Mouse (Mus musculus) embryonic fibroblast, embryonic 13.5 days (primary cell): ENCODE measurements around the gene Klk1b27. TPM values are rescaled to one million over a fixed set of nuclear protein-coding genes. Genes with fewer than 3 reads are reported as not detected.
"Not testable (repeated sequence)": the region's sequence is repeated elsewhere in the genome, so short reads cannot be mapped to it uniquely, and the experiment has no call there.

Experiments used
- H3K27ac ChIP-seq: 2 replicates; pipeline ENCODE4 v1.5.1; 2012; ENCODE audit warnings: low read length, control low read depth, inconsistent platforms; ENCODE audit not compliant: insufficient read depth
- H3K4me1 ChIP-seq: 2 replicates; pipeline ENCODE4 v1.6.1; 2011; ENCODE audit warnings: low read length; ENCODE audit not compliant: control insufficient read depth, insufficient read depth
- H3K4me3 ChIP-seq: 2 replicates; pipeline ENCODE4 v1.5.1; 2011; ENCODE audit warnings: mild to moderate bottlenecking, control low read depth, low read length; ENCODE audit not compliant: insufficient read depth
- CTCF ChIP-seq: IDR thresholded peaks from 2 replicates; pipeline ENCODE4 v1.5.1; 2011; ENCODE audit warnings: mild to moderate bottlenecking, control low read depth, low read length, moderate library complexity, borderline replicate concordance; ENCODE audit not compliant: insufficient read depth
- POLR2A ChIP-seq: IDR thresholded peaks from 2 replicates; pipeline ENCODE4 v1.6.1; 2011; ENCODE audit warnings: low read depth, mild to moderate bottlenecking, control low read depth, low read length, moderate library complexity
- polyA plus RNA-seq: library from polyadenylated mRNA; stranded (reverse); fragments of >200 nt; gene quantifications from 2 replicates; pipeline ENCODE4 v1.2.4, GENCODE M21; 2011; ENCODE audit warnings: low read depth; ENCODE audit not compliant: missing spikeins, insufficient read length

Gene Klk1b27
- not detected in 2 replicates for polyA plus RNA-seq

- not testable (repeated sequence) for H3K4me3 ChIP-seq, H3K4me1 ChIP-seq, H3K27ac ChIP-seq
Measured at GRCm38 (mm10) chr7:44051990-44052389, at the start of gene Klk1b27. Gene Klk1b27 (plus strand): TSS chr7:44052290.

DNA sequence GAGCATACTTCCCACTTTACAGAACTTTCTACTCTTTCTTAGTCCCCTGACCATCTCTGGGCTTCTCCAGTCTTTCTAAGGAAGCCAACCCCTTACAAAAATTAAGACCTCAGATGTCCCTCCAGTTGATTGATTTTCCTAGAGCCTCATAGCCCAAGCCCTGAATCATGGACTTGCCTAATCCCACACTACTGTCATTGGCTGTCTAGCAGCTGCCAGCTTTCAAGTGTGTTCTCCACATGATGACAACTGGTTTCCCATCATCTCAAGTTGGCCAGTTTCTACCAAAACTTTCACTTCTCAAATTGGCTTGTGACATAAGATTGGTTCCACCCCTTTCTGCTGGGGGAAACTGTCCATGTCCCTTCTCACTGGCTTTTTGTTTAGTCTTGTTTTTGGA, 47.2 kb upstream of the Klk1b27 start:
- Histone ChIP-seq H3K4me3 (no peak overlapping the region), H3K27ac (no peak overlapping the region), H3K4me1 (no peaks in the 10 kb centered on the region)
- TF ChIP-seq POLR2A: no peak
- no peak for TF ChIP-seq CTCF

DNA sequence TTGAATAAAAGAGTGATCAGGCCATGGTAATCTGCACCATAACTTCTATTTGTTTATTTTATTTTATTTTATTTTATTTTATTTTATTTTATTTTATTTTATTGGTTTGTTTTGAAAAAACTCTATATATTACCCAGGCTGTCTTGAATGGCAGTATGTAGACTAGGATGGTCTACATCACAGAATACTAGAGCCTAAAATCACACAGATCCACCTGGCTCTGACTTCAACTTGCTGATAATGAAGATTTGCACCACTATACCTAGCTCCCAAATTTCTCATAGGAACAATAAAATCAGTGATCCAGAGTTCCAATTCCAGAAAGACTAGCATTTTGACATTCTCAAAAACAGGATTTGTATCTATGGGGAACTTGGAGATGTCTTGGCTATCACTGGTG, 40.2 kb upstream of the Klk1b27 start, which contains the start of gene Klk1b26:
Gene Klk1b26 (plus strand): TSS at position 301 of the 400 bp plus-strand sequence.
- not testable (repeated sequence) for H3K4me1 ChIP-seq, H3K4me3 ChIP-seq, H3K27ac ChIP-seq

- H3K4me1 ChIP-seq, H3K4me3 ChIP-seq, H3K27ac ChIP-seq: not testable (repeated sequence)
Measured at GRCm38 (mm10) chr7:44014666-44015065, 37.4 kb upstream of the Klk1b27 start.

DNA sequence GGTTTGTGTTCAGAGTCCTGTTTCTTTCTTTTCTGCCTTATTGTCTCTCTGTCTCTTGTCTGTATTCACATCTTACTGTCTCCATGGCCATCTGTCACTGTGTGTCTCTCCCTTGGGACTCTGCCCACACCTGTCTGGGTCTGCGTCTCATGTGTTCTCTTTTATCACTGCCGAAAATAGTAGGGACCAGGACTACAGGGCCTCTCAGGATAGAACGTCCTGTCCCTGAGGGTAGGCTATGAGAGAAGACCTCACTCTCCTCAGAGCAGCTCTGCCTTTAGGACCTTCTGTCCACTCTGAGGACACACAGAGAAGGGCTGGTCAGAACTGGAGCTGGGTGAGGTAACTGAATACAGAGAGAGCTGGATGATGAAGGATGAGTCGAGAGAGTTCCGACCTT, 37.0 kb upstream of the Klk1b27 start:
- TF ChIP-seq POLR2A: no peak
- TF ChIP-seq CTCF: no peak
- Histone ChIP-seq H3K4me1 (no peaks in the 10 kb centered on the region), H3K4me3 (no peak overlapping the region), H3K27ac (no peak overlapping the region)

GRCm38 (mm10) chr7:44072117-44072516, 20.0 kb downstream of the Klk1b27 start:
- no peak overlapping the region for H3K4me3 ChIP-seq
- H3K4me1 ChIP-seq: no peaks in the 10 kb centered on the region
- no peak overlapping the region for H3K27ac ChIP-seq
- no peak for TF ChIP-seq POLR2A
- no peak for TF ChIP-seq CTCF

DNA sequence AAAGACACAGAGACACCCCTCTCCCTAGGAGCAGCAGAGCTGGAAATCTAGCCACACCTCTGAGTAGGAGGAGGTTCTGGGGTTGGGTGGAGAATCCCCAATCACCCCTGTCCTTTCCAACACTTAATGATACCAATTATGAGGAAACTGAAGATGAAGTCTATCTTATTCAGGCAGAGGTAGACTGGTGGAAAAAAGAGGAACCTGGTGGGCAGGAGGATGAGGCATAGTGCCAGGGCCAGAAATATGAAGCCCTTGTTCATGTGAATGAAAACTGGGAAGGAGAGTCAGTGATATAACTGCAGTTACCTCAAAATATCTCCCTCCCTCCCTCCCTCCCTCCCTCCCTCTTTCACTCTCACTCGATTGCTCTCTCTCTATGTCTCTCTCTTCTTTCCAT, 25.6 kb downstream of the Klk1b27 start:
- no peak overlapping the region for H3K4me3 ChIP-seq
- H3K4me1 ChIP-seq: no peaks in the 10 kb centered on the region
- TF ChIP-seq POLR2A: no peak
- no peak for TF ChIP-seq CTCF
- no peak overlapping the region for H3K27ac ChIP-seq

DNA sequence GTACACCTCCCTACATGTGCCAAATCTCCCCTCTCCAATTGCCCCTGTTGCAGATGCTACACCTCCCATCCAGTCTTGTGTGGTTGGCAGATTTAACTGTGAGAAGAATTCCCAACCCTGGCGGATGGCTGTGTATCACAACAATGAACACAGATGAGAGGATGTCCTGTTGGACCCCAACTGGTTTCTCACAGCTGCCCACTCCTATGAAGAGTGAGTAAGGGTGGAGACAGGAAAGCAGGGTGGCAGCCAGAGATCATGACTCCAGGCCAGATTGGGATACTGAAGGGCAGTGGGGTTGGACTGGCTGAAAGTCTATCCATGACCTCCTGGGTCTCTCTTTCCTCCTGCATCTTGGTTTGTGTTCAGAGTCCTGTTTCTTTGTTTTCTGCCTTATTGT, 44.0 kb downstream of the Klk1b27 start:
- no peak overlapping the region for H3K27ac ChIP-seq
- no peak overlapping the region for H3K4me3 ChIP-seq
- no peak for TF ChIP-seq CTCF
- no peak for TF ChIP-seq POLR2A
- H3K4me1 ChIP-seq: no peaks in the 10 kb centered on the region

DNA sequence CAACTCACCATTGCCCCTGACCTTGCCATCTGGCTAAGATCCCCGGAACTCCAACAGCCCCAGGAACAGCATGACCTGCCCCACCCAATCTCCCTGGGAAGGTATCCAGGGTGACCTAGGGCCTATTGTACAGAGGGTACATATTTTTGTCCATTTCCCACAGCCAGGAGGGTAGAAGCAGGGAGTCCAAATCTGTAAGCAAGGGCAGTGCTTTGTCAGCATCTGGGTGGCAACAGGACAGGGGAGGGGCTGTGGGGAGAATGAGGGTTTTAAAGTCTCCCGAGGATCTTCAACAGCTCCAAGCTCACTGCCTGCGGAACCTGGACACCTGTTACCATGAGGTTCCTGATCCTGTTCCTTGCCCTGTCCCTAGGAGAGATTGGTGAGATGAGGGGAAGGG, 49.9 kb downstream of the Klk1b27 start, which contains the start of gene Klk1b21:
Gene Klk1b21 (plus strand): TSS at position 301 of the 400 bp plus-strand sequence.
- not testable (repeated sequence) for H3K27ac ChIP-seq, H3K4me3 ChIP-seq, H3K4me1 ChIP-seq

Other genes starting within 250 kb of the Klk1b27 start
- gene Klk7, start 241.0 kb upstream of the Klk1b27 start, polyA plus RNA-seq: not detected in 2 replicates
- not detected in 2 replicates for gene Klk6, start 227.8 kb upstream of the Klk1b27 start, polyA plus RNA-seq
- gene Klk5, start 210.3 kb upstream of the Klk1b27 start, polyA plus RNA-seq: not detected in 2 replicates
- not detected in 2 replicates for gene Klk4, start 171.1 kb upstream of the Klk1b27 start, polyA plus RNA-seq
- gene Klk15, start 118.5 kb upstream of the Klk1b27 start, polyA plus RNA-seq: not detected in 2 replicates
- gene Klk1b8, start 101.6 kb upstream of the Klk1b27 start, polyA plus RNA-seq: not detected in 2 replicates
- not detected in 2 replicates for gene Klk1b1, start 85.5 kb upstream of the Klk1b27 start, polyA plus RNA-seq
- not detected in 2 replicates for gene Klk1b9, start 76.2 kb upstream of the Klk1b27 start, polyA plus RNA-seq
- gene Klk1b11, start 56.4 kb upstream of the Klk1b27 start, polyA plus RNA-seq: not detected in 2 replicates
- not detected in 2 replicates for gene Klk1b26, start 40.1 kb upstream of the Klk1b27 start, polyA plus RNA-seq
- gene Klk1b21, start 50.0 kb downstream of the Klk1b27 start, polyA plus RNA-seq: not detected in 2 replicates
- gene Klk1b22, start 60.4 kb downstream of the Klk1b27 start, polyA plus RNA-seq: not detected in 2 replicates
- gene Klk1b16, start 84.5 kb downstream of the Klk1b27 start, polyA plus RNA-seq: not detected in 2 replicates
- gene Klk1b24, start 135.9 kb downstream of the Klk1b27 start, polyA plus RNA-seq: not detected in 2 replicates
- gene Klk1b3, start 145.9 kb downstream of the Klk1b27 start, polyA plus RNA-seq: not detected in 2 replicates
- not detected in 2 replicates for gene Klk1b4, start 155.1 kb downstream of the Klk1b27 start, polyA plus RNA-seq
- gene Klk1b5, start 163.7 kb downstream of the Klk1b27 start, polyA plus RNA-seq: not detected in 2 replicates
- gene Klk1, start 173.1 kb downstream of the Klk1b27 start, polyA plus RNA-seq: not detected in 2 replicates
- not detected in 2 replicates for gene Gm36864, start 183.9 kb downstream of the Klk1b27 start, polyA plus RNA-seq
- gene 1700028J19Rik, start 194.4 kb downstream of the Klk1b27 start, polyA plus RNA-seq: 0.75 and 1.1 TPM in 2 replicates
- 71.4 and 78.0 TPM in 2 replicates for gene 2410002F23Rik, start 194.4 kb downstream of the Klk1b27 start, polyA plus RNA-seq
- gene Acp4, start 205.1 kb downstream of the Klk1b27 start, polyA plus RNA-seq: not detected in 2 replicates
- gene Gm15517, start 209.2 kb downstream of the Klk1b27 start, polyA plus RNA-seq: not detected in 2 replicates